Mouse (Mus musculus): ENCODE results near the gene Olfr374. TPM values are rescaled to one million over a fixed set of nuclear protein-coding genes. Genes with fewer than 3 reads are reported as not detected.

Olfr374 gene
- polyA plus RNA-seq, 1 experiment from 2014 or later, result 0.13 TPM

DNA sequence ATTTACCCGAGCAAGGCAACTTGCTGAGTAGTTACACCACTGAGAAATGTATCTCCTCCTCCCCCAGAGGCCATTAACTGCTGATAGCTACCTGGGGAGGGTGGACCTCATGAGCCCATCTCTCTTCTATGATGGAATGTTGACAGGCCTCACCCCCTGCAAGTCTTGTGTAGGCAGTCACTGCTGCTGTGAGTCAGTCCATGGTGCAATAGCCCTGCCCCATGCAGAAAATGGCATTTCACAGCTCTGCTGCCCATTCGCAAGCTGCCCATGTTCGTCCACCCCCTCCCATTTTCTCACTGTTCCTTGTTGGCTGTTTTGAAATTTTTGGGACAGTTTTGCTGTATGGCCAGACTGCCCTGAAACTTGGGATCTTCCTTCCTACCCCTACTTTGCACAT lies 38.7 kb downstream of the Olfr374 start:
- no peaks in the 10 kb centered on the region for H3K27me3 ChIP-seq (replicated peaks; ENCODE audit: control insufficient read depth, insufficient read depth, low read length)
- 82% methylated on average over 3 of the region's 3 CpGs for WGBS
- peaks cover 15% of the 10 kb centered on the region for H3K4me1 ChIP-seq (ENCODE audit: control insufficient read depth, insufficient read depth, low read length)
- no peak overlapping the region for H3K9ac ChIP-seq (ENCODE audit: low read depth, low read length)
- peaks cover 56% of the 10 kb centered on the region for H3K36me3 ChIP-seq (ENCODE audit: control insufficient read depth, insufficient read depth, low read length)
- H3K4me2 ChIP-seq (ENCODE audit: low read depth, low read length), result no peak overlapping the region
- no peak overlapping the region for H3K4me3 ChIP-seq (ENCODE audit: low read length)
- no peaks in the 10 kb centered on the region for H3K9me3 ChIP-seq (ENCODE audit: control insufficient read depth, low read length)
- ATAC-seq, result no peak
- H3K27ac ChIP-seq (ENCODE audit: low read length), result no peak overlapping the region

DNA sequence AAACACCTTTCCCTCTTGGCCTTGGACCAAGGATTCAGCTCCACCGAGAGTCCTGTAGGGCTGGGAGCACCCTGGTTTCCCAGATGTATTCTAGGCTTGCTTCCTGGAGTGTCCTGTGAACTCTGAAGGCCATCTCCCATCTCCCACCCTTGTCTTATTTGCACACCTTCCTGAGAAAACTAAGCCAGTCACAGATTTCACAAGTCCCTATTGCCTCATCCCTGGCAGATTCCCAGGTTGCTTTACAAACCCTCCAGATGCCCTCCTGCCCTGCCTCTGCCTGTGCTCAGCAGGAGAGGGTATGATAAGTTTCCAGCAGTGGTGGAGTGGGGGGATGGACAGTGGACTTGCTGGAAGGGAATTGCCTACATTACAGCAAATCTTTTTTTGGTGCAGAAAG lies 39.2 kb downstream of the Olfr374 start:
- Histone ChIP-seq H3K27ac (ENCODE audit: low read length) (no peak overlapping the region), H3K4me1 (ENCODE audit: control insufficient read depth, insufficient read depth, low read length) (peaks cover 15% of the 10 kb centered on the region), H3K4me3 (ENCODE audit: low read length) (no peak overlapping the region), H3K9me3 (ENCODE audit: control insufficient read depth, low read length) (no peaks in the 10 kb centered on the region), H3K36me3 (ENCODE audit: control insufficient read depth, insufficient read depth, low read length) (peaks cover 55% of the 10 kb centered on the region), H3K9ac (ENCODE audit: low read depth, low read length) (no peak overlapping the region), H3K4me2 (ENCODE audit: low read depth, low read length) (no peak overlapping the region), H3K27me3 (replicated peaks; ENCODE audit: control insufficient read depth, insufficient read depth, low read length) (no peaks in the 10 kb centered on the region)
- WGBS, result 77% methylated on average over 1 of the region's 1 CpGs
- ATAC-seq, result no peak

- H3K9ac ChIP-seq (ENCODE audit: low read depth, low read length), result no peak overlapping the region
- H3K4me3 ChIP-seq (ENCODE audit: low read length), result no peak overlapping the region
- ATAC-seq, result no peak
- H3K4me2 ChIP-seq (ENCODE audit: low read depth, low read length), result no peak overlapping the region
- H3K9me3 ChIP-seq (ENCODE audit: control insufficient read depth, low read length), result no peaks in the 10 kb centered on the region
- no peak overlapping the region for H3K27ac ChIP-seq (ENCODE audit: low read length)
- peaks cover 15% of the 10 kb centered on the region for H3K4me1 ChIP-seq (ENCODE audit: control insufficient read depth, insufficient read depth, low read length)
- H3K36me3 ChIP-seq (ENCODE audit: control insufficient read depth, insufficient read depth, low read length), result peaks cover 52% of the 10 kb centered on the region
- 80% methylated on average over 3 of the region's 3 CpGs for WGBS
- H3K27me3 ChIP-seq (replicated peaks; ENCODE audit: control insufficient read depth, insufficient read depth, low read length), result no peaks in the 10 kb centered on the region
These were observed 39.7 kb downstream of the Olfr374 start for GRCm38 (mm10) chr8:72146556-72146955.

GRCm38 (mm10) chr8:72147266-72147665 lies 40.4 kb downstream of the Olfr374 start:
- H3K4me3 ChIP-seq (ENCODE audit: low read length), result no peak overlapping the region
- no peaks in the 10 kb centered on the region for H3K27me3 ChIP-seq (replicated peaks; ENCODE audit: control insufficient read depth, insufficient read depth, low read length)
- H3K9me3 ChIP-seq (ENCODE audit: control insufficient read depth, low read length), result no peaks in the 10 kb centered on the region
- no peak overlapping the region for H3K9ac ChIP-seq (ENCODE audit: low read depth, low read length)
- ATAC-seq, result no peak; the same call in 1 of the 2 replicates
- peaks cover 15% of the 10 kb centered on the region for H3K4me1 ChIP-seq (ENCODE audit: control insufficient read depth, insufficient read depth, low read length)
- H3K4me2 ChIP-seq (ENCODE audit: low read depth, low read length), result no peak overlapping the region
- H3K27ac ChIP-seq (ENCODE audit: low read length), result no peak overlapping the region; the same call in 1 of the 2 replicates
- 57% methylated on average over 2 of the region's 2 CpGs for WGBS
- peaks cover 48% of the 10 kb centered on the region for H3K36me3 ChIP-seq (ENCODE audit: control insufficient read depth, insufficient read depth, low read length)

DNA sequence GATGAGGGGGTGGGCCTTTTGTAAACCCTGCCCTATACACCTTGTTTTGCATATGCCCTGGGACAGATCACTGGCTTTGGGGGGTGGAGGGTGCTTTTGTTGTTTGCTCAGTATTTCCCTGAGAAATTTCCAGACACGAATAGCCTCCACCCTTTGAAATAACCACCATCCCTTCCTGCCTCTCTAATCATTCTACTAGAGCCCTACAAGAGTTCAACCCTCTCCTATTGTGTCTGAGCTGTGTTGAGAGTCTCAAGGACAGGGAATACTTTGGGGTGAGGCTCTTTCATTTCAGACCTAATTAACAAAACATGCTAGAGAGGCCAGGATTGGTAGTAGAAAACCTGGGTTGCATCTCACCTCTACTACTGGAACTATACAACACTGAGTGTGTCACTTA lies 42.2 kb downstream of the Olfr374 start:
- H3K36me3 ChIP-seq (ENCODE audit: control insufficient read depth, insufficient read depth, low read length), result peaks cover 36% of the 10 kb centered on the region
- no peaks in the 10 kb centered on the region for H3K9me3 ChIP-seq (ENCODE audit: control insufficient read depth, low read length)
- 83% methylated on average over 1 of the region's 1 CpGs for WGBS
- H3K4me1 ChIP-seq (ENCODE audit: control insufficient read depth, insufficient read depth, low read length), result peaks cover 15% of the 10 kb centered on the region
- H3K27ac ChIP-seq (ENCODE audit: low read length), result no peak overlapping the region
- ATAC-seq, result no peak
- no peak overlapping the region for H3K4me3 ChIP-seq (ENCODE audit: low read length)
- no peak overlapping the region for H3K4me2 ChIP-seq (ENCODE audit: low read depth, low read length)
- H3K9ac ChIP-seq (ENCODE audit: low read depth, low read length), result no peak overlapping the region
- H3K27me3 ChIP-seq (replicated peaks; ENCODE audit: control insufficient read depth, insufficient read depth, low read length), result no peaks in the 10 kb centered on the region

DNA sequence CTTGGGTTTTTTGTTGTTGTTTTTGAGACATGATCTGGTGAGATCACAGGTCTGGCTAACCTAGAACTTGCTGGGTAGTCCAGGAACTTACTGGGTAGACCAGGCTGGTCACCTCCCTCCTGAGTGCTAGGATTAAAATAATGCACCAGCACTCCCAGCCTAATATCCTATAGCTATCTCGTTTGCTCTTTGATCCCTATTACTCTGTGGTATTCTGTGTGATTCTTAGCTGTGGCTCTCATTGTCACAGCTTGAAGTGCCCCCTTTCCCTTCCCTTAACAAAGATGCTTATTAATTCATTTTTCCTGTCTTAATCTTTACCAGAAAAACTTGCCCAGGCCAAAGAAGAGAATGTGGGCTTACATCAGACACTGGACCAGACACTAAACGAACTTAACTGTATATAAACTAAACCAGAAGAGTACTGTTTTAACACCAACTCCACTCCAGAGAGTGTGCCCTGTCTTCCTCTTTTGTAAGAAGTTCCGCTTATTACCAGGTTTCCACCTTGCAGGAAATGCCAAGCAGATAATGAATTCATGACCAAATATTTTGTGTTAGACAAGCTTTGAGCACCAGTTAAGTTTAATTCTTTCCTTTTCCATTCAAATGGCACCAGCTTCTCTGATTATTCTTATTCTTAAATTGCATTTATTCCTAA lies 44.7 kb downstream of the Olfr374 start:
- no peaks in the 10 kb centered on the region for H3K9me3 ChIP-seq (ENCODE audit: control insufficient read depth, low read length)
- H3K4me1 ChIP-seq (ENCODE audit: control insufficient read depth, insufficient read depth, low read length), result peaks cover 4% of the 10 kb centered on the region; the same call in 1 of the 2 replicates
- no peak overlapping the region for H3K9ac ChIP-seq (ENCODE audit: low read depth, low read length)
- H3K27ac ChIP-seq (ENCODE audit: low read length), result no peak overlapping the region
- peaks cover 20% of the 10 kb centered on the region for H3K36me3 ChIP-seq (ENCODE audit: control insufficient read depth, insufficient read depth, low read length)
- ATAC-seq, result no peak
- H3K27me3 ChIP-seq (replicated peaks; ENCODE audit: control insufficient read depth, insufficient read depth, low read length), result no peaks in the 10 kb centered on the region
- H3K4me2 ChIP-seq (ENCODE audit: low read depth, low read length), result no peak overlapping the region
- no peak overlapping the region for H3K4me3 ChIP-seq (ENCODE audit: low read length)
- 80% methylated on average over 3 of the region's 3 CpGs for WGBS

DNA sequence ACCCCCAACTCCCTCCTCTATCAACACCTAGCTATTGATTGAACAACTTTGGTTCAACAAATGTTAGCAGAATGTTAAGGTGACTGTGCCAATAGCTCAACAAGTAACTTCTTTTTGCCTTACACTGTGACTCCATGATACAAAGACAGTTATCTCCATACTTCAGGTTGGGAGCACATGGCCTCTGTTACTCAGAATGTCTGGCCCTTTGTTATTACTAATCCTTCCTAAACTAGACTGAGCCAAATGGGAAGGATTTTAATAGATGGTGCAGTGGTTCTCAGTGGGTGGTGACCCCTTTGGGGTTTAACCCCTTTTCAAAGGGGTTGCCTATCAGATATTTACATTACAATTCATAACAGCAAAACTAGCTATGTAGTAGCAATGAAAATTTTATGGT lies 46.5 kb downstream of the Olfr374 start:
- H3K4me3 ChIP-seq (ENCODE audit: low read length), result no peak overlapping the region
- H3K27me3 ChIP-seq (replicated peaks; ENCODE audit: control insufficient read depth, insufficient read depth, low read length), result no peaks in the 10 kb centered on the region
- H3K36me3 ChIP-seq (ENCODE audit: control insufficient read depth, insufficient read depth, low read length), result 0 out of 2 replicates have a peak, but pooled peaks cover 5% of the 10 kb centered on the region
- no peaks in the 10 kb centered on the region for H3K4me1 ChIP-seq (ENCODE audit: control insufficient read depth, insufficient read depth, low read length)
- no peak overlapping the region for H3K4me2 ChIP-seq (ENCODE audit: low read depth, low read length)
- no peak for ATAC-seq
- no peak overlapping the region for H3K27ac ChIP-seq (ENCODE audit: low read length)
- H3K9ac ChIP-seq (ENCODE audit: low read depth, low read length), result no peak overlapping the region
- no peaks in the 10 kb centered on the region for H3K9me3 ChIP-seq (ENCODE audit: control insufficient read depth, low read length)

GRCm38 (mm10) chr8:72158096-72158495 lies 51.3 kb downstream of the Olfr374 start:
- no peak overlapping the region for H3K9ac ChIP-seq (ENCODE audit: low read depth, low read length)
- ATAC-seq, result no peak
- H3K36me3 ChIP-seq (ENCODE audit: control insufficient read depth, insufficient read depth, low read length), result no peaks in the 10 kb centered on the region
- no peaks in the 10 kb centered on the region; the same call in 1 of the 2 replicates for H3K9me3 ChIP-seq (ENCODE audit: control insufficient read depth, low read length)
- peaks cover 19% of the 10 kb centered on the region for H3K4me1 ChIP-seq (ENCODE audit: control insufficient read depth, insufficient read depth, low read length)
- H3K27me3 ChIP-seq (replicated peaks; ENCODE audit: control insufficient read depth, insufficient read depth, low read length), result no peaks in the 10 kb centered on the region
- H3K4me2 ChIP-seq (ENCODE audit: low read depth, low read length), result no peak overlapping the region
- no peak overlapping the region for H3K4me3 ChIP-seq (ENCODE audit: low read length)
- WGBS, result 81% methylated on average over 2 of the region's 2 CpGs
- H3K27ac ChIP-seq (ENCODE audit: low read length), result no peak overlapping the region

DNA sequence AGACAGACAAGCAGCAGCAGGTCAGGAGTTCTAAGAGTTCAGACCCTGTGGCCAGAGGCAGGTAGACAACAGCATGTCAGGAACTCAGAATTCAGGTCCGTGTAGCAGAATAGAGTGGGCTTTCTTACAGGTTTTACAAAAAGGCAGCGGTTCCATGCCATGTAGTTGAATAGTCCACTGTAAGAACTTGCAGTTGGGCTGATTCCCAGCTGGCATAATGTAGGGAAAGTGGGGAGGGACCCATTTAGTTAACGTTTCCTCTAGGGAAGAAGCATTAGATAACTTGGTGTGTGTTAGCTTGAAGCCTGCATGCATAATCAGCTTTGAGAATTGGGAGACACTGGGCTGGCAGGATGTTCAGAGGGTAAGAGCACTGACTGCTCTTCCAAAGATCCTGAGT lies 51.9 kb downstream of the Olfr374 start:
- Histone ChIP-seq H3K9me3 (ENCODE audit: control insufficient read depth, low read length) (no peaks in the 10 kb centered on the region; the same call in 1 of the 2 replicates), H3K4me2 (ENCODE audit: low read depth, low read length) (no peak overlapping the region), H3K27ac (ENCODE audit: low read length) (no peak overlapping the region), H3K9ac (ENCODE audit: low read depth, low read length) (no peak overlapping the region), H3K4me1 (ENCODE audit: control insufficient read depth, insufficient read depth, low read length) (peaks cover 19% of the 10 kb centered on the region), H3K4me3 (ENCODE audit: low read length) (no peak overlapping the region), H3K27me3 (replicated peaks; ENCODE audit: control insufficient read depth, insufficient read depth, low read length) (no peaks in the 10 kb centered on the region), H3K36me3 (ENCODE audit: control insufficient read depth, insufficient read depth, low read length) (no peaks in the 10 kb centered on the region)
- 77% methylated on average over 3 of the region's 3 CpGs for WGBS
- no peak for ATAC-seq

DNA sequence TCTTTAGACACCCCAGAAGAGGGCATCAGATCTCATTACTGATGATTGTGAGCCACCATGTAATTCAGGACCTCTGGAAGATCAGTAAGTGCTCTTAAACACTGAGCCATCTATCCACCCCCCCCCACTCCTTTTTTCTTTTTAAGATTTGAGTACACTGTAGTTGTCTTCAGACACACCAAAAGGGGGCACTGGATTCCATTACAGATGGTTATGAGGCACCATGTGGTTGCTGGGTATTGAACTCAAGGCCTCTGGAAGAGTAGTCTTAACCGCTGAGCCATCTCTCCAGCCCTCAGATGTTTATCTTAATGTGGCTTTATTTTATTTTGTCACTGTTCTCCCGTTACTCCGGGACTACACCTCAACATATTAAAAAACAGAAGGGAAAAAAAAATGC lies 53.2 kb downstream of the Olfr374 start:
- H3K36me3 ChIP-seq (ENCODE audit: control insufficient read depth, insufficient read depth, low read length), result peaks cover 6% of the 10 kb centered on the region; the same call in 1 of the 2 replicates
- H3K27me3 ChIP-seq (replicated peaks; ENCODE audit: control insufficient read depth, insufficient read depth, low read length), result no peaks in the 10 kb centered on the region
- H3K4me2 ChIP-seq (ENCODE audit: low read depth, low read length), result peak overlapping the region; percentile 84
- no peak for ATAC-seq
- H3K4me1 ChIP-seq (ENCODE audit: control insufficient read depth, insufficient read depth, low read length), result peaks cover 19% of the 10 kb centered on the region
- 75% methylated on average over 3 of the region's 3 CpGs for WGBS
- H3K9me3 ChIP-seq (ENCODE audit: control insufficient read depth, low read length), result no peaks in the 10 kb centered on the region; the same call in 1 of the 2 replicates
- peak overlapping the region; percentile 70; the same call in 1 of the 2 replicates for H3K9ac ChIP-seq (ENCODE audit: low read depth, low read length)
- no peak overlapping the region for H3K27ac ChIP-seq (ENCODE audit: low read length)
- H3K4me3 ChIP-seq (ENCODE audit: low read length), result peak overlapping the region; percentile 51

Measured in intestine, embryonic 16.5 days (tissue).